Mouse (Mus musculus) kidney, postnatal 4 days (tissue): ENCODE measurements around the gene Ogfod3.

ENCODE experiments used
- DNase-seq, 2 experiments: peaks; one replicate each; pipeline ENCODE4 v3.0.0; 2021; ENCODE audit warnings: mixed read lengths in 2 of 2

Gene Ogfod3

DNA sequence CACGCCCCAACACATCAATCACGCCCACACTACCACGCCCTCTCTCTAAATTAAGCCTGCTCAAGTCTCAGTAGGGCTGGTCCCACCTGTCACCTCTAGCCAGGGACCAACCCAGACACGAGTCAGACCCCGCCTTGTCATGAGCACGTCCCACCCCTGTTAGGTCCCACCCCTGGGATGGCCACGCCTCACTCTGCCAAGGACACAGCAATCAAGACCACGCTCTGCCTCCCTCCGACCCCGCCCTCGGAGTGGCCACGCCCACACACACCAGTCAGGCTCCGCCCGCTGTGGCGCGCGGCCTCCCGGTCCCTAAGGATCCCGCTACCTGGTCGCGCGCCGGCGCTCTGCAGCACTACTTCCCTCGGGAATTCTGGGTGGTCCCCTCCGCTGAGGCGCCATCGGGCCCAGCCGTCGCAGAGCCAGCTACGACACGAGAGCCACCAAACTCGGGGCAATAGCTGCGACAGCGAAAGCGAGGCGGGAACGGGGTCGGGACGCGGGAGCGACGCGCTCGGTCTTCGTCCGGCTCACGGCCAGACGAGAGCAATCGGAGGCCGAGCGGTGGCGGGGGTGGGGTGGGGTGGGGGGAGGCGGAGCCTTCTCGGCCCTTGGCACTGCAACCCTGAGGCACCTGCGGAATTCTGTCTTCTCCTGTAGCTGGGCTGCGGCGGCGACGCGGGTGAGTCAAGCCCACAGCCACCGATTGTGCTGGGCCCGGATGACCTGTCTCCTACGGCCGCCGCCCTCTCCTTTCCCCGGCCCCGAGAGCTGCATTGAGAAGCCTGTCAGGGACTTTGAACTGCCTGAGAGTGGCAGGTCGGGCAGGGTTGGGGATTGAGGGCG lies at the start of gene Ogfod3, which contains the start of gene Hexdc:
Gene Ogfod3, minus strand, starts transcription at position 551 of the 846 bp plus-strand sequence.
Gene Hexdc, plus strand, starts transcription at position 273 of the 846 bp plus-strand sequence.
- DNase-seq: peak; percentile 99

DNA sequence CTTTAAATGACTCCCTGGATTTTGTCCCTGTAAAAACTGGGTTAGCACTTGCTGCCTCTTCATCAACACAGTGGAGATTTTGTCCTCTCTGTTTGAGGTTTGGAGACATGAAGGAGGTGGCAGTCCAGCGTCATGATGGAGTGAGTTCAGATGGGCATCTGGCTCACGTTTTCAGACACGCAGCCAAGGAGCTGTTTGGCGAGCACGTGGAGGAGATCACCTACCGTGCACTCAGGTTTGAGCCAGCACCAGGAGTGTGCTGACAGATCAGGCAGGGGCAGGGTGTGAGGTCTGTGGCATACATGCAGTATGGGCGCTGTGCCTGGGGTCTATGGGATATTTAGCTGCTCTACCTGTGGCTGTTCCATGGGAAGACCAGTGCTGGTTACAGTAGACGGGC lies 45.7 kb upstream of the Ogfod3 start:
- DNase-seq: no peak

DNA sequence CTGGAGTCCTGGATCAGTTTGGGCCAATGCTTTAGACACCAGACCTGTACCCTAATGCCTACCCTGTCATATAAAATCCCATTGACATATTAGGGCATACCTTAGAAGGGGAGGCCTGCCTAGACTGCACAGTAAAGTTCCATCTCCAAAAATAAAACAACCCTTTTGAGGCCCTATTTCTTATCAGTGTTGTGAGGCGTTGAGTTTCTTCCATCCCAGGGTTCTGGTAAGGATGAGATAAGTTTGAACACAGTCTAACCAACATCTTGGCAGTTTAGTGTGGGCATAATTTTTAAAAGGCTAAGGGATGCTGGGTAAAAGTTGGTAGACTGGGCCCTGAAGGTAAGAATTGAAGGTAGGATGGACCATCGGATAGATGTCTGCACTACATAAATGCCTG lies 35.2 kb upstream of the Ogfod3 start:
- no peak for DNase-seq

DNA sequence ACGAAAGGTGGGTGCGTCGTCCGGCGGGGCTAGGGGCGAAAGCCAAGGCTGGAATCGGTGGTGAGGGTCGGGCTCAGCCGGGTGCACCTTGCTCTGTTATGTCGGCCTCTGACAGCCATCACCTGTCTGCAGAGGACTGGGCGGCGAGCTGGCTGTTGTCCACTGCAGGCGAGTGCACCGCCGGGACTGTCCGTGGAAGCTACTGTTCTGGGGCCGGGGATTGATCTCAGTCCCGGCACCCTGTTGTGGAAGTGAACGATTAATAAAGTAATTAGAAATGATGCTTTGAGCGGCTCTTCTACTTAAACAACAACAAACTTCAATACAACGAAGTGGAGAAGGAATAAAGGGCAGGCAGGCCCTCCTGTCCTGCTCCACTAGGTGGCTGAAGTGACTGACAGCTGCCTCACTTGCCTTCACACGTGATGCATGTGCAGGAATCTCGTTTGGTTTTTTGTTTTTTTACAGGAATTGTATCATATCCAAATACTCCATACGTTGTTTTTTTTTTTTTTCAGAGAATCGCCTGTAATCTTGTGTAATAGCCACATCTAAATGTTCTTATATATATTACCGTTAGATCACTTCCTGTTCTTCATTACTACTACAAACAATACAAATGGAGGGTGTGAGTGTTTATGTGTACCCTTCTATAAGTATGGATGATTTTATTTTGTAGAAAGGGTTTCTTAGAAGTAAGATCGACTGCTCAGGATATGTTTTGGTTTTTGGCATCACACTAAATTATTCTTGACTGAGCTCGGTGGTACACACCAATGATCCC lies 33.0 kb upstream of the Ogfod3 start:
- no peak for DNase-seq

DNA sequence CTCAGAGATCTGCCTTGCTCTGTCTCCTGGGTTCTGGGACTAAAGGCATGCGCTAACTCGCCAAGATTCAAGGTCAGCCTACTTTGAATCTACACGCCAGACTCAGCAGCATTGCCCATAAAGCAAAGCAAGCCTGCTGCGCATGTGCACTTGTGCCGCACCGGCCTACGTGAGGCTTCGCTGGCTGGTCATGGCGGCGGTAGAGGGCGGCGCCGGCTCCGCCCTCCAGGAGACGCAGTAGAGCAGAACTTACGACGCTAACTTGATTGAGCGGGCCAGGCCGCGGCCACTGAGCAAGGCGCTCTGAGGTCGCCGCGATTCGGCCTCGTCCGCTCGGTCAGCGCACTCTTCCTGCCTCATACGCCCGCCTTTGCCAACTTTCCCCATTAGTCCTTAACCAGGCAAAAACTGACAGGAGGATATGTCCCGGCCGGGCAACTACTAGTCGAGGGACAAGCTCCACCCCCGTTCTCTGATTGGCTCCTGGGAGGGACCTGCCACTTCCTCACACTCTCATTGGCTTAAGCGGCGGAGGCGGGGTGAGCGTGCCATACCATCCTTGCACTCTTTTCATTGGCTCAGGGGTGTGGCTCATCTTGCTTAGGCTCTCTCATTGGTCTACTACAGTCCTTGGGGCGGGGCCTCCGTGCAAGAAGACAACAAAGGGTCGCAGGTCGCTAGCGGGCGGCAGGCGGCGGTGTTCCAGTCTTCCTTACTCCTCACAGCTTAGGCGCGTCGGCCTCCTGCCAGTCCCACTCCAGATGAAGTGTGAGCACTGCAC lies 32.2 kb upstream of the Ogfod3 start, which contains the start of gene Narf:
Gene Narf, plus strand, starts transcription at position 690 of the 781 bp plus-strand sequence.
- DNase-seq: peak; percentile 98 to 99

DNA sequence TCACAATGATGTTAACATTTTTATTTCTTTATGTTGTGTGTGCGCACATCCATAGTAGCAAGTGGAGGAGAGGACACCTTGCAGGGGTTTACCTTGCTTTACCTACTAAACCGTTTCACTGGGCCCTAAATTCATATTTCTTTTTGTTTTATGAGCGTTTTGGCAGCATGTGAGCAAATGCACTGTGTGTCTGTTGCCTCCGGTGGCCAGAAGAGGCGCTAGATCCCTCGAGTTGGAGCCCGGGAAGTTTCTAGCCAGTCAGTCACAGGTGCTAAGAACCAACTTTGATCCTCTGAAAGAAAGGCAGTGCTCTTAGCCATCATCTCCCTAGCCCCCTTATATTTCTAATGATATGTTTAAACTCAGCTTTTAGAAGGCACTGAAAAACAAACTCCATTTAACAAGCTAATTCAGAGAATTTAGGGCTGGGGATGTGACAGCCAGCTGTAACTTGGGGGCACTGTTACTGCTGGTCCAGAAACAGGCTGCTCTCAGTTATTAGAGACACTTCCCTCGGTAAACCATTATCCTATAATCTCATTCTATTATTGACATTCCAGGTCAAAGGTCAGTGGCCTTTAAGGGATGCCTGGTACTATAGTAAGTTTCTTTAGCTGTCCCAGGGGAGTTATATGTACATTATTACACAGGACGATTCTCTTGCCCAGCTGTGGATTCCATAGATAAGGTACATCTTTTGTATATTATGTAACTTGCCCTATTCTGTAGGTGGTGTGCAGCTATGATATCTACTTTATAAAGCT lies 31.1 kb upstream of the Ogfod3 start:
- peak; percentile 56 to 70 for DNase-seq

DNA sequence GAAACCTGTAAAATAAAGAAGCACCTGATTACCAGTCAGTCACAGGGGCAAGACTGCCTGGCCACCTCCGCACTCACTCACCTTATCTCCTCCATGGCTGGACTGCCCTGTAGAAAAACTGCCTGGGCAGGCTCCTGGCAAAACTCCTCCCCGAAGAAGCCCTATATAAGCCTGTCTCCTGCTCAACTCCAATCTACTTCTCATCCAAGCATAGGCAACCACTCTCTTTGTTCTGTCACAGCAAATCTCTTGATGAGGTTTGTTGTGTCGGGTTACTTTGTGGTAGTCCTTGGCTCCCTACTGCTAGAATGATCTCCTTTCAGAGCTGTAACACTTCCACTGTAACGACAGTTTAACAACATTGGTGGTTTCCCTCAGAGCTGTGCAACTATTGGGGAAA lies 28.2 kb upstream of the Ogfod3 start:
- DNase-seq: no peak

DNA sequence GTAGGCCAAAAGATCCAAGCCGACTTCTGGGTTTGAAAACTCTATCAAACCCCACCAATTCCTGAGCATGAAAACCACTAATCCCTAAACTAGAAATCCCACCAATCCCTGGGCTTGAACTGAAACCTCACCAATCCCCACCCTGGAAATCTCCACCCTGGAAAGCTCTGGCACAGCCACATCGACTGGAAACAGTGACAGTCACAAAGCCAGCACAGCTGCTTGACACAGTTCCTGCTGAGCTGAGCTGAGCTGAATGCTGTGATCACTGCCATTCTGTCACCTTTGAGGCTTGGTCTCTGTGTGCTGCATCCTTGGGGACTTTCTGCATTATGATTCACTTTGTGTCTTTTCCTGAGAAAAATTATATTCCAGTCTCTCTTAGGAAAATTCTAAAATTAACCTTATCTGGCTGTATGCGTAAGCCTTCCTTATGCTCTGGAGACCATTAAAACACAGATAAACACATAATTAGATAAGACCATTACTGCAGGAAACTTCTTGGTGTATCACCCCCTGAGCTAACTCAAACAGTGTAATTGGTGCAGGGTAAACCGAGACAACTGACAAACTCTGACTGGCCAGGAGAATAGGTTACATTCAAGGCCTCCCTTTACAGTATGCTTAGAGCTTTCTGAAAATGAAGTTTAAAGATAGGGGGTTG lies 27.2 kb upstream of the Ogfod3 start:
- no peak for DNase-seq

DNA sequence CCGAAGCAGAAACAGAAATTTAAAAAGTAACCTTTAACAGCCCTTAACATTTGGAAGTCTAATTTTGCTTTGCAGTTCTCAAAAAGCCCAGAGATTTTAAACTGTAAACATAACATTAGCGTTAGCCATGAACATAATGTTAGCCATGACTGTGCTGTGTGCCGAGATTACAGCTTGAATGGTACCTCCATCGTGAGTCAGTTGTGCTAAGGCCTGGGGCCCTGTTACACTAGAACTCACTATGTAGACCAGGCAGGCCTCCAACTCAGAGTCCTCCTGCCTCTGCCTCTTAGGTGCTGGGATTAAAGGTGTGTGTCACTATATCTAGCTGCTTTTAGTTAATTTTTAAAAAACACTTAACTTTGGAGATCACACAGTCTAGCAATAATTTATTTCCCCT lies 26.7 kb upstream of the Ogfod3 start:
- DNase-seq: no peak

DNA sequence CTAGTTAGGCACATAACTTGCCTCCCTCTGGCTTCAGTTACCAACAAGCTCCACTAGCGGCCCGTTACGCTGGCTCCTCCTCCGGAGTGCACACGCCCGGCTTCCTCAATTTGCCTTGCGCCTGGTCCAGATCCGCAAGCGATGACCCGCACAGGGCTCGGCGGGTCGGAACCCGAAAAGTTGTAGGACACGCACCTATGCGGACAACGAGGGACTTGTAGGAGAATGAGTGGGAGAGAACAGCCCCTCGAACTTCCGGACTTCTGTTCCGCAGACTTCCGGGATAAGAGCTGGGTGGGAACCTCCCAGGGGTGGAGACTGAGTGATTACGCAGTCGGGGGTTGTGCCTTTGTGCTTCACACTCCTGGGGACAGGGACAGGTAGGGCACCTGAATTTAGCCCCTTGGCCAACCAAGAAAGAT lies 24.5 kb upstream of the Ogfod3 start, which contains the start of gene Cybc1:
Gene Cybc1, minus strand, starts transcription at position 305 of the 422 bp plus-strand sequence.
- peak; percentile 77 to 83 for DNase-seq

DNA sequence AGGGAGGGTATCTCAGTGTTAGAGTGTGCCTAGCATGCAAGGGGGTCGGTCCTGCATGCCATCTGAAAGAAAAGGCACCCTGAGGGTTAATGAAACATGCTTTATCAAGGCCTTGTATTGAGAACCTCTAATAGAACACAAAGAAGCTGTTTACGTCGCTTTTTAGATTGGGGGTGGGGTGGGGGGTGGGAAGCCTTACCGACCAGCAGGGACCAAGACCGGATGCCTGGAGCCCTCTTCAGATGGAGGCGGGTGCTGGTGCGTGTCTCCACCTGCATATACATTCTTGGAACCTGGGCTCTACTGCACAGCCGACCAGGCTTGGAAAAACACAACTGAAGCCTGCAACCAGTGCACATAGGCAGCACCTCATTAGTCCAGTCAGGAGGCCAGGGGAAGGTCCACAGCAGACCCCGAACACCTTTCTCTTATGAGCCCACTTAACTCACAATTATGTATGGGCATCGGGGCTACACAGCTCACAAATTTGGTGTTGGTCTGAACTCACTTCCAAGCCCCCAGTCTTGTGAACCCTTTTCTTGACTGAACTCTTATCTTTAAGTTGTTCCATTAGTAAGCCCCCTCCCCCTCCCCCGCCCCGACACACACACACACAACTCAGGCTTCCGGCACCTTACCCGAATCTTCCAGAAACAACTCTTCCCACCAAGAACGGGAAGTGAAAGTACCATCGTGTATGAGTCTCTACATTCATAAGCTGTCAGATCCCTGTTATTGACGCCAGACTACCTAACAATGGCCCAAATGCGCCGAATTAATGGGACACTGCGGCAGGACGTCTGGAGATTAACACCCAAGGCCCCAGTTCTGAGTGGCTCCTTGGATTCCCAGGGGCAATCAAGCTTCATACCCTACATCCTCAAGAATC lies 23.9 kb upstream of the Ogfod3 start:
- DNase-seq: peak in 1 of 2 experiments; percentile 37

DNA sequence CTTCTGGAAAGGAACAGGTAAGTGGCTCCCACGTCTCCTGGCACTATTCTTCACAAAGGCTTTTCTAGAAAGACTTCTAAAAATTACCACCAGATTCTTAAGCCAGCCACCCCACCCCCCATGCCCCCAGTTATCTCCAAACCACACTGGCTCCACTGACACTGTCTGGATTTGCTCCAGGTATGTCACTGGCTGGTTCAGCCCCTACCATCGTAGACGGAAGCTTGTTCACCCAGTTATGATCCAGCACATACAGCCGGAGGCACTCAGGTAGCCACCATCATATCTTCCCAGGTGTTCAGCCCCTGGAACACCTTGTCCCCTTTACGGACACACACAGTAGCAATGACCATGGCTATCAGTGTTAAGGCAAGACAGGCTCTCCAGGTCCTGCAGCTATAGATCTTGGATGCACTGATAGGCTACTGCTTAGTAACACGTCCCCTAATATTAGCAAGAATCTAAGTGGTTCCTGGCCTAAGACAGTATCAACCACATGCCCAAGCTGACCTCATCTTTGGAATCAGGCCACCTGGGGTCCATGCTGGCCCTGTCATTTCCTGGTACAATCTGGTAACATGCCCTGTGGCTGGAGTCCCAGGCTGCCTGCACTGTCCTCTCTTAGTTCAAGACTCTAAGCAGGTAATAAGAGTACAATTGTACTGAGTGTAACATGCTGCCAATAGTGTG lies 17.0 kb upstream of the Ogfod3 start:
- no peak for DNase-seq

DNA sequence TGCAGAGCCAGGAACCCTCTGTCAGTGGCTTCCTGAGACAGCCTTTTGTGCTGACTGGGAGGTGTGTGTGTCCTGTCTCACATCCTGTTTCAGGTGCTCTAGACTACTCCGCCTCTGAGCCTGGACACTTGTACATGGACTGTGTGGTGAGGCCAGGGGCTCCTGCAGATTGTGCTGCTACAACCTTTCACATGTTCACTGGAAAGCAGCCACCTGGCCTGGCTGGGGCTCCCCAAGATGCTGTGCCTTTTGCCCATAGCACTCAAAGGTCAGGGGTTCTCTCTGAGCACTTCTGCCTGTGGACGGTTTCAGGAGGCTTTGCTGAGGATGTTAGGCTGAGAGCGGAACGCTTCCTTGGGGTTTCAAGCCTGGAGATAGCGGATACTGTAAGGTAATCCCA lies 16.3 kb upstream of the Ogfod3 start:
- DNase-seq: no peak

DNA sequence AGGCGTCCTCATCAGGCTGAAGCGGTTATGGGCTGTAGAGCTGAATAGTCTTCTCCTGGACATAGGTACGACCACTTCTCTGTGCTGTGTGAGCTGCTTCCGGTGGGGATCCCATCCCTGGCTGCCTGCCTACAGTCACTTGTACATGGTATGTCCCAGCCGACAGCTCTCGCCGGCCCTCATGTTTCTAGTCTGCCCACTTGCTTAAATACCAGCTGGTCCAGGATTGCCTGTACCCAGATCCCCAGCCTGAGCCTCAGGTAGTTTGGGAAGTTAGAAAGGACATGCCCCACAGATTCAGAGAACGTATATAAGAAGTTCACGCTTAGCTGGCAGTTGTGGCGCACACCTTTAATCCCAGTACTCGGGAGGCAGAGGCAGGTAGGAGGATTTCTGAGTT lies 15.3 kb upstream of the Ogfod3 start:
- no peak for DNase-seq

DNA sequence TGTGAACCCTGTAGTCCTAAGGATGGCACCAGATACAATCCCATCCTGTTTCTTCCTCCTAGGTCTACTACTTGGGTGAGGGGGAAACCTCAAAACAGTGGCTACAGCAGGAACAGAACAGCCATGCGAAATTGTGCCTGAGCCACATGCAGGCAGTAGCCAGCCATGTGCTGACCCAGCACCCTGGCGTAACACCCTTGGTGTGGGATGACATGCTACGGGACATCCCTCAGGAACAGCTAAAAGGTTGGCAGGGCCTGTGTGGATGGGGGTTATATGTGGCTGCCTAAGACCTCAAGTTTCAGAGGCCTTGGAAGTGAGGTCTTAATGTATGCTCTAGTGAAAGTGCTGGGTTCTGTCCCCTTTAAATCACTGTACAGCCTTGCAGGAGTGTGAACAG lies 12.3 kb upstream of the Ogfod3 start:
- no peak for DNase-seq

DNA sequence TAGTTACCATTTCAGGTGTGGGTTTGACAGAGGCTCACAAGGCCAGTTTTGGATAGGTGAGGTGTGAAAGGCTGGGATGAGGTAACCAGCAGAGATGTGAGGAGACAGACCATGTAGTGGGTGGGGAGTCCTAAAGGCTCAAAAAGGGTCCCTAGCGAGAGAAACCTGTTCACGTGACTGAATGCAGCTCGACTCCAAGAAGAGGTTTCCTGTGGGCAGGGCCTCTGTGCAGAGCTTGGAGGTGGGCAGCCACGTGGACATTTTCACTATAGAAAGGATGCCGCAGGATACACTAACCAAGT lies 701 bp downstream of the Ogfod3 start:
- DNase-seq: no peak

DNA sequence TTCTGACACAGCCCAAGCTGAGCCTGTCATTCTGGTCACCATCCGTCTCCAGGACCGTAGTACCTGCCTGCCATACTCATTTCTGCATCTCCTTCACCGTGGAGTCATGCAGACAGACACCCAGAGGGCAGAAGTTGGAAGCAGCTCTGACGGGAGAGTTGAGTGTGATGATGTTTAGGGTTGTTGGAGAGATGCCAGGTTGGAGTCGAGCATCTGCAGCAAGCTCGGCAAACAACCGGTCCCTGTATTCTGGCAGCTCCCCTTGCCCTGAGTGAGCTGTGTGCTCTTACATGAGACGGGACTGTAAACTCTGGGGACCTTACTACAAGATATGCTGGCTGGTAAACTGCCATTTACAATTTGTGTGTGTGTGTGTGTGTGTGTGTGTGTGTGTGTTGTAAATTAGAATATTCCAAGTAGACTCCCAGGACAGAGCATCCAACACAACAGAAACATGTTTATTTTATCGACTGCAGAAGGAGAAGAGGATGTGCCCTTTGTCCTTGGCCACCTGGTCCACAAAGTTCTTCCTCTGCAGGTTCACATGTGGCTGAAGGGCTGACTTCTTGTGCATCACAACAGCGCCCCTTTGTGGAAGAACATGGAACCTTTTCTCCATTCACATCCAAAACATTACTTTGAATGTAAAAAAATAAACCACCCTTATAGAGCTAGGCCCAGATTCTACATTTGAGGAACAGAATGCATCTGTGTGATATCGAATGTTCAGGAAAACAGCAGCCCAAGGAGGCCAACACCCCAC lies 2.9 kb downstream of the Ogfod3 start:
- DNase-seq: peak; percentile 51 to 66

DNA sequence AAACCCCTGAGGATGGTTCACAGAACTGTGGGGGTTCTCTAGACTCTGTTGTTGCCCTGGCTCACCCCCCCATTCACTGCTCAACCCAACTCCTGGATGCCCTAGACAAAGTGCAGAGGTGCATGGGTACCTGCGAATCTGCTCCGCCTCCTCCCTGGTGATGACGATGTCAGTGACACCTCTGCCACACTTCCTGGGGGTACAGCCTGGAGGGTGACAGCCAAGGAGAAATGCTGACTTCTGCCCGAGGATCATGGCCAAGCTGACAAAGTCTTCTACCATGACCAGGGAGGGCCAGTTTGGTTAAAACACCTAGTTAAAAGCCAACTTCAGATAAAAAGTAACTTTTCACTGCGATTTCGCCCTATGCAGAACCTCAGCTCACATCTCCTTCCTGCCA lies 3.7 kb downstream of the Ogfod3 start:
- no peak for DNase-seq

DNA sequence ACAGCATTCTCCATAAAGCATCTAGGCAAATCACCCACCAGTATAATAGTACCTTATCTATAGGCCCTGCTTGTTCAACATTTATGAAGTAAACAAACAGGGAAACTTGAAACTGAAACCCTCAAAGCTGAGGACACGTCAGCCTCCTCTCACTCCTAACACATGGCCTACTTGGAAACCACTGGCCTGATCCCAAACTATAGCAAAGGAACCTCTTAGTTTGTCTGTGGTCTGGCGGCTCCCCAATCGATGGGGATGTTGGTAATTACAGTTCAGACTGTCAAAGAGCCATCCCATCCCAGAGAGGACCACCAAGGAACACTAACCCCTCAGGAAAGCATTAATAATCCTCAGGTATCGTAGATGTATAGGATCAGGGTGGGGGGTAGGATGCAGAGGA lies 4.7 kb downstream of the Ogfod3 start:
- DNase-seq: no peak
